Mouse (Mus musculus) liver, postnatal 0 days (tissue): ENCODE results near the gene Gpd2. TPM values are rescaled to one million over a fixed set of nuclear protein-coding genes. Genes with fewer than 3 reads are reported as not detected.

Experiments
- ATAC-seq: fragments of 200-750 bp; cut with Nextera tagmentation; 2 replicates; pipeline ENCODE4 v1.8.0; 2017; ENCODE audit warnings: mild to moderate bottlenecking, moderate library complexity
- DNase-seq: peaks from one replicate; pipeline ENCODE4 v3.0.0-alpha.2; 2016
- H3K27ac ChIP-seq: fragments of 300-500 bp; sonication (generic); 2 replicates; pipeline ENCODE4 v1.5.1; 2014; ENCODE audit warnings: antibody characterized with exemption, moderate library complexity, mild to moderate bottlenecking, low read depth
- H3K27me3 ChIP-seq: fragments of 300-500 bp; sonication (generic); 2 replicates; pipeline ENCODE4 v1.6.1; 2014; ENCODE audit warnings: low read length, control low read depth, mixed read lengths; ENCODE audit not compliant: insufficient read depth
- H3K36me3 ChIP-seq: fragments of 300-500 bp; sonication (generic); replicated peaks from 2 replicates; pipeline ENCODE4 v1.6.1; 2014; ENCODE audit warnings: mild to moderate bottlenecking, control low read depth, low read length, moderate library complexity, mixed read lengths; ENCODE audit not compliant: insufficient read depth
- H3K4me1 ChIP-seq: fragments of 300-500 bp; sonication (generic); 2 replicates; pipeline ENCODE4 v1.6.1; 2014; ENCODE audit warnings: antibody characterized with exemption, mild to moderate bottlenecking, control low read depth; ENCODE audit not compliant: insufficient read depth
- H3K4me2 ChIP-seq: fragments of 300-500 bp; sonication (generic); 2 replicates; pipeline ENCODE4 v1.6.1; 2014; ENCODE audit warnings: low read depth, mild to moderate bottlenecking, low read length, moderate library complexity, mixed read lengths
- H3K4me3 ChIP-seq: fragments of 300-500 bp; sonication (generic); 2 replicates; pipeline ENCODE4 v1.5.1; 2014; ENCODE audit warnings: low read depth, low read length
- H3K9ac ChIP-seq: fragments of 300-500 bp; sonication (generic); replicated peaks from 2 replicates; pipeline ENCODE4 v1.6.1; 2014; ENCODE audit warnings: mild to moderate bottlenecking, moderate library complexity
- H3K9me3 ChIP-seq: fragments of 300-500 bp; sonication (generic); 2 replicates; pipeline ENCODE4 v1.6.1; 2016; ENCODE audit warnings: mild to moderate bottlenecking, control low read depth, low read length, mixed read lengths
- CTCF ChIP-seq: sonication (generic); IDR thresholded peaks from 2 replicates; pipeline ENCODE4 v1.5.1; 2016; ENCODE audit warnings: antibody characterized with exemption, low read depth
- EP300 ChIP-seq: IDR thresholded peaks from 2 replicates; pipeline ENCODE4 v1.6.1; 2016; ENCODE audit warnings: antibody characterized with exemption, low read depth, mild to moderate bottlenecking
- WGBS: fragments of 180-500 bp; shearing (Covaris S2); extraction: QIAGEN DNeasy Blood & Tissue Kit; methylation state at CpG from one replicate; pipeline ENCODE4 v1.1.7; 2014; ENCODE audit not compliant: insufficient replicate concordance; 5-methylcytosine and 5-hydroxymethylcytosine counted together
- polyA plus RNA-seq: library from polyadenylated mRNA; unstranded; fragments of >200 nt; fragmentation: Nextera tagmentation; extraction: Ambion mirVana; gene quantifications from 2 replicates; pipeline ENCODE4 v1.2.1, GENCODE M21; 2015

Gene Gpd2
- 20.4 and 29.7 TPM in 2 replicates for polyA plus RNA-seq

DNA sequence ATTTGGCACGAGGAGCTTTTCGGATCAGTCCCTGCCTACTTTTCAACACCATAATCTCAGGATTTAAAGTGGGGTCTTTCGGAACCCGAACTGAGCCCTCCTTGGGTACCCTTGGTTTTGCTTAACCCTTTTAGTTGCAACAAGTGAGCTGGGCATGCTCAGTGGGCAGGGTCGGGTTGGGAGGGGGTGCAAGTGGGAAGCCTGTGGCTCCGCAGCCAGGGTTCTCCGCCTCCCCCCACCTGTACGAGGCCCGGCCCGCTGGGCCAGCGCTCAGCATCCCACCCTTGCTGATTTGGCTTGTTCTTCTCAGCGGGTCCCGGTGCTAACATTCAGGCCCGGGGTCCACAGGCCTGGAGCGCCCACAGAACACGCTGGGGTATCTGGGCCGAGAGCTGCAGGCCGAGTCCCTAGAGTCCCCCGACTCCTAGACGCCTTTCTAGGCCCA lies at the start of gene Gpd2:
Gene Gpd2 (plus strand): TSS at position 161 of the 445 bp plus-strand sequence.
- 8% methylated on average over 20 of the region's 20 CpGs for WGBS
- peaks cover 11% of the 10 kb centered on the region for H3K4me1 ChIP-seq
- DNase-seq: no peak
- H3K9me3 ChIP-seq: no peaks in the 10 kb centered on the region
- peak within 1 kb of the TSS; percentile 92 for H3K4me2 ChIP-seq
- ATAC-seq: peak; percentile 14
- H3K9ac ChIP-seq: peak within 1 kb of the TSS; percentile 91
- peak within 1 kb of the TSS; percentile 94 for H3K27ac ChIP-seq
- peak within 1 kb of the TSS; percentile 76 for H3K4me3 ChIP-seq
- TF ChIP-seq EP300 (no peak), CTCF (no peak)
- no peaks in the 10 kb centered on the region for H3K27me3 ChIP-seq
- no peaks in the 10 kb centered on the region for H3K36me3 ChIP-seq

DNA sequence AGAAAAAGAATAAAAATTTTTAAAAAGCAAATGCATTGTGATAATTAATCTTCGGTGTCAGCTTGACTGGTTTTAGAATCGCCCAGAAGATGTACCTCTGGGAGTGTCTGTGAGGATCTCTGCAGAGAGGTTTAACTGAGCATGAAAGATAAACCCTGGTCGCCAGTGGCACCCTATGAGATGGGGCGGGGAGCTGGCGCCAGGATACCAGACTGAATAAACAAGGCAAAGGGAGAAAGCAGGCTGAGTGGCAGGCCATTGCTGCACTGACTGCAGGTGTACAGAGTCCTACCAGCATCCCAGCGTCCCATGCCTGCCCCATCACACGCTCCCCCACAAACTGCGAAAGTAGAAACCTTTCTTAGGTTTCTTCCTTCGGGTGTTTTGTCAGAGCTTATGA lies 49.2 kb upstream of the Gpd2 start:
- Histone ChIP-seq H3K36me3 (no peaks in the 10 kb centered on the region), H3K4me2 (no peak overlapping the region), H3K9ac (no peak overlapping the region), H3K4me1 (no peaks in the 10 kb centered on the region), H3K27me3 (no peaks in the 10 kb centered on the region), H3K4me3 (no peak overlapping the region), H3K9me3 (no peaks in the 10 kb centered on the region), H3K27ac (no peak overlapping the region)
- ATAC-seq (0 out of 2 replicates have a peak, but pooled peaks have one; percentile 25), DNase-seq (no peak)
- 46% methylated on average over 9 of the region's 9 CpGs for WGBS
- TF ChIP-seq CTCF (no peak), EP300 (no peak)

DNA sequence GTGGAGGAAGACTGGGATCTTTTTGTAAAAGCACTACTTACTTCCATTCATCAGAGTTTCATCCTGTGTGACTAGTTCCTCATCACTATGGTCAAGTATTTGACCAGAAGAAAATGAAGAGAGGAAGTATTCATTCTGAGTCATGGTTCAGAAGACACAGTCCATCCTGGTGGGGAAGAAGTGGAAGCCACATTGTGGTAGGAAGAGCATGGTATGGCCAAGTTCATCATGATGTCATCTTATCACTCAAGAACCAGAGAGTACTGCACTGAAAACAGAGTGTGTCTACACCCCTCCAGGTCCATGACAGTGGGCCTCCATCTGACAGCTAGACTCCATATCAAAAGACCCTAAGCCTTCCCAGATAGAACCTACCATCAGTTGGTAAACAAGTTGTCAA lies 46.6 kb upstream of the Gpd2 start:
- H3K4me1 ChIP-seq: no peaks in the 10 kb centered on the region
- no peaks in the 10 kb centered on the region for H3K9me3 ChIP-seq
- H3K27ac ChIP-seq: no peak overlapping the region
- DNase-seq (no peak), ATAC-seq (no peak)
- no peak overlapping the region for H3K9ac ChIP-seq
- H3K4me2 ChIP-seq: no peak overlapping the region
- TF ChIP-seq EP300 (no peak), CTCF (no peak)
- H3K4me3 ChIP-seq: no peak overlapping the region
- no peaks in the 10 kb centered on the region for H3K27me3 ChIP-seq
- no peaks in the 10 kb centered on the region for H3K36me3 ChIP-seq

GRCm38 (mm10) chr2:57199046-57199445 lies 38.4 kb upstream of the Gpd2 start:
- Histone ChIP-seq H3K9me3 (no peaks in the 10 kb centered on the region), H3K4me2 (no peak overlapping the region), H3K4me1 (no peaks in the 10 kb centered on the region), H3K27ac (no peak overlapping the region), H3K36me3 (no peaks in the 10 kb centered on the region), H3K27me3 (no peaks in the 10 kb centered on the region), H3K9ac (no peak overlapping the region), H3K4me3 (no peak overlapping the region)
- 56% methylated on average over 3 of the region's 3 CpGs for whole genome bisulfite sequencing
- TF ChIP-seq EP300 (no peak), CTCF (no peak)
- DNase-seq (no peak), ATAC-seq (no peak)

GRCm38 (mm10) chr2:57208472-57209083 lies 28.9 kb upstream of the Gpd2 start:
- DNase-seq (no peak), ATAC-seq (no peak)
- Histone ChIP-seq H3K36me3 (no peaks in the 10 kb centered on the region), H3K4me2 (no peak overlapping the region), H3K4me1 (no peaks in the 10 kb centered on the region), H3K4me3 (no peak overlapping the region), H3K9me3 (no peaks in the 10 kb centered on the region), H3K27ac (no peak overlapping the region), H3K9ac (no peak overlapping the region), H3K27me3 (no peaks in the 10 kb centered on the region)
- no peak for TF ChIP-seq CTCF
- TF ChIP-seq EP300: no peak
- WGBS: 54% methylated on average over 9 of the region's 9 CpGs

DNA sequence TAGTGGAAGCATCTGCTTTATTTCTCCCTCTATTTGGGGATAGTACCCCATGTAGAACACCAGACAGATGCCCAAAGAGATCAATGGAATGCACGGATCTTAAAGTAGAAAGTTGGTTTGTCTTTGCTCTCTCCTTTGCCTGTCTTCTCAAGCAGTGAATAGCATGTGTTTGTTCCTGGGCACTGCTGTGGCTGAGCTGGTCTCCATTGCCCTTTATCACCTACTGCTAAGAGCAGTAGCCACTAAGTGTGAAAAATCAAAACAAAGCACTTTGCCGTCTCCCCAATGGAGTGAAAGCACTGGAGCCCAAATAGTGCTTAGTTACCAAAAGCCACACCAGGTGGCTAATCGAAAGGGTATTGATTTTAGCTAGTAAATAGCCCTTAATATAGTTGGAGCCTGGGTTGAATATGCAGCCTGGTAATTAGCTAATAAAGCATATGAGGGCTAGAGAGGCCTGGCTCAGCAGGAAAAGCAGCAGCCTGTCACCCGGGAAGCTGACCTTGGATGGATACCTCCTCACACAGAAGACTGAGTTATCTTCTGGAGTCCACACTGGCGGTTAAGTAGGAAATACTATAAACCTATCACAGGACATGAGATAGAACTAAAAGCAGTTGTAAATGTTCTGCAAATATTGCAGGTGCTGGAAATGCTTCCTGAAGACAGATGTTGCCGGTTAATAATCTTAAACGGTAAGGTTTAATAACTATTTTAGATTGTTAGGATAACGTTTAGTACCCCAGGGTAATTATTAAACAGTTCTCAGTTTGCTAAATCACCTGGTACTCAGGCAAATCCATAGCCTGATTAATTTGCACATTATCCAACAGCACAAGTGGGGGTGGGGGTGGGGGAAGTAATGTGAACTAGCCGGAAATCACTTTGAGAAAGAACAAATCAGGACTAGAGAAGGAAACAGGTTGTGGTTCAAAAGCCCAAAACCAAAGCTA lies 26.1 kb upstream of the Gpd2 start:
- no peak for ATAC-seq

More for the DNA sequence above, 26.1 kb upstream of the Gpd2 start:
- TF ChIP-seq EP300 (no peak), CTCF (no peak)
- Histone ChIP-seq H3K9me3 (no peaks in the 10 kb centered on the region), H3K27me3 (no peaks in the 10 kb centered on the region), H3K9ac (no peak overlapping the region), H3K36me3 (no peaks in the 10 kb centered on the region), H3K27ac (no peak overlapping the region), H3K4me1 (no peaks in the 10 kb centered on the region), H3K4me2 (no peak overlapping the region), H3K4me3 (no peak overlapping the region)
- 71% methylated on average over 9 of the region's 9 CpGs for WGBS
- no peak for DNase-seq
